Mouse (Mus musculus): ENCODE data around the gene Gmeb1. TPM values are rescaled to one million over a fixed set of nuclear protein-coding genes. Genes with fewer than 3 reads are reported as not detected.

Gmeb1 gene
- total and polyA plus RNA-seq, 3 experiments: 9.9 to 29.6 TPM; not detected in 1

- TF ChIP-seq USF1 (IDR thresholded peaks at IDR 0.05; ENCODE audit: low read depth, low read length) (peak; percentile 27; the same call in 1 of the 2 replicates), KAT2A (conservative IDR thresholded peaks at IDR 0.05; ENCODE audit: low read depth, low read length) (peak; percentile 65), POLR2AphosphoS2 (IDR thresholded peaks at IDR 0.05; ENCODE audit: low read length) (0 out of 2 replicates have a peak, but pooled peaks have one; percentile 56), HCFC1 (IDR thresholded peaks at IDR 0.05; ENCODE audit: low read depth, low read length) (peak; percentile 91), TBP (IDR thresholded peaks at IDR 0.05; ENCODE audit: low read depth, low read length) (peak; percentile 72; the same call in 1 of the 2 replicates), RCOR1 (IDR thresholded peaks at IDR 0.05; ENCODE audit: low read depth, low read length) (no peak), ZNF384 (IDR thresholded peaks at IDR 0.05; ENCODE audit: low read depth, low read length) (no peak)
These were observed 49.3 kb downstream of the Gmeb1 start, which contains the start of gene Ythdf2 (continued) for GRCm38 (mm10) chr4:132211953-132212734.

- Histone ChIP-seq H3K36me3 (ENCODE audit: control insufficient read depth in 1 of 2, insufficient read depth in 2 of 2, low read length in 2 of 2) (peaks cover 24 to 67% of the 10 kb centered on the region in 2 experiments), H3K79me2 (ENCODE audit: control insufficient read depth, insufficient read depth, low read length, poor library complexity) (peaks cover 50% of the 10 kb centered on the region), H3K4me3 (ENCODE audit: control insufficient read depth in 1 of 2, insufficient read depth in 1 of 2, low read depth in 2 of 2, low read length in 2 of 2) (peak overlapping the region; percentile 85 to 99), H3K9me3 (replicated peaks; ENCODE audit: insufficient read depth, low read length) (no peaks in the 10 kb centered on the region), H3K27ac (ENCODE audit: control insufficient read depth, low read depth, low read length) (peak overlapping the region; percentile 80), H3K27me3 (ENCODE audit: control insufficient read depth in 1 of 2, insufficient read depth in 2 of 2, low read length in 2 of 2) (no peaks in the 10 kb centered on the region), H3K4me1 (ENCODE audit: control insufficient read depth in 1 of 2, insufficient read depth in 2 of 2, low read length in 2 of 2) (peaks cover 33 to 38% of the 10 kb centered on the region in 2 experiments), H3K9ac (ENCODE audit: control insufficient read depth, low read depth, low read length, poor library complexity, severe bottlenecking) (peak overlapping the region; percentile 100)
- no peak for DNase-seq (ENCODE audit: low read depth, low spot score)
- TF ChIP-seq KAT2A (conservative IDR thresholded peaks at IDR 0.05; ENCODE audit: low read depth, low read length) (no peak), SIN3A (IDR thresholded peaks at IDR 0.05; ENCODE audit: low read length) (peak; percentile 23), E2F4 (IDR thresholded peaks at IDR 0.05; ENCODE audit: borderline replicate concordance, low read depth, low read length) (peak; percentile 1; the same call in 1 of the 2 replicates)
These were observed 50.1 kb downstream of the Gmeb1 start for GRCm38 (mm10) chr4:132211091-132211942.

GRCm38 (mm10) chr4:132210325-132210724 lies 51.1 kb downstream of the Gmeb1 start:
- peak overlapping the region; percentile 100 for H3K9ac ChIP-seq (ENCODE audit: control insufficient read depth, low read depth, low read length, poor library complexity, severe bottlenecking)
- H3K27ac ChIP-seq (ENCODE audit: control insufficient read depth, low read depth, low read length): peak overlapping the region; percentile 80
- peak; percentile 57 for DNase-seq (ENCODE audit: low read depth, low spot score)
- H3K4me1 ChIP-seq (ENCODE audit: control insufficient read depth in 1 of 2, insufficient read depth in 2 of 2, low read length in 2 of 2): peaks cover 29 to 30% of the 10 kb centered on the region in 2 experiments
- H3K4me3 ChIP-seq (ENCODE audit: control insufficient read depth in 1 of 2, insufficient read depth in 1 of 2, low read depth in 2 of 2, low read length in 2 of 2): peak overlapping the region; percentile 85 to 99
- H3K27me3 ChIP-seq (ENCODE audit: control insufficient read depth in 1 of 2, insufficient read depth in 2 of 2, low read length in 2 of 2): no peaks in the 10 kb centered on the region
- TF ChIP-seq EP300 (IDR thresholded peaks at IDR 0.05; ENCODE audit: low read depth in 1 of 2, low read length in 2 of 2) (peak in 1 of 2 experiments; percentile 21; a peak in 1 of 4 replicates), NELFE (IDR thresholded peaks at IDR 0.05; ENCODE audit: low read depth, low read length) (no peak), POLR2AphosphoS2 (IDR thresholded peaks at IDR 0.05; ENCODE audit: low read length) (no peak), GATA1 (IDR thresholded peaks at IDR 0.05; ENCODE audit: low read depth, low read length) (peak; percentile 69), SIN3A (IDR thresholded peaks at IDR 0.05; ENCODE audit: low read length) (peak; percentile 57), CHD1 (IDR thresholded peaks at IDR 0.05; ENCODE audit: low read depth, low read length) (no peak), MYC (IDR thresholded peaks at IDR 0.05; ENCODE audit: low read depth, low read length) (peak; percentile 87), MAX (IDR thresholded peaks at IDR 0.05; ENCODE audit: low read length) (peak; percentile 75), ETS1 (IDR thresholded peaks at IDR 0.05; ENCODE audit: low read depth, low read length) (0 out of 2 replicates have a peak, but pooled peaks have one; percentile 39), RCOR1 (IDR thresholded peaks at IDR 0.05; ENCODE audit: low read depth, low read length) (no peak; the same call in 1 of the 2 replicates), MXI1 (IDR thresholded peaks at IDR 0.05; ENCODE audit: low read depth, low read length) (peak; percentile 89), TBP (IDR thresholded peaks at IDR 0.05; ENCODE audit: low read depth, low read length) (no peak), TAL1 (IDR thresholded peaks at IDR 0.05; ENCODE audit: low read length) (peak; percentile 37; the same call in 1 of the 2 replicates)
- H3K9me3 ChIP-seq (replicated peaks; ENCODE audit: insufficient read depth, low read length): no peaks in the 10 kb centered on the region
- peaks cover 59% of the 10 kb centered on the region for H3K79me2 ChIP-seq (ENCODE audit: control insufficient read depth, insufficient read depth, low read length, poor library complexity)
- peaks cover 31 to 66% of the 10 kb centered on the region in 2 experiments for H3K36me3 ChIP-seq (ENCODE audit: control insufficient read depth in 1 of 2, insufficient read depth in 2 of 2, low read length in 2 of 2)

Data from MEL (cell line).